Mouse (Mus musculus) kidney, adult 2 months (tissue): ENCODE data around the gene Nbas. TPM values are rescaled to one million over a fixed set of nuclear protein-coding genes. Genes with fewer than 3 reads are reported as not detected.
A peak's percentile ranks its signal among the peaks of the same experiment; 100 is the strongest.

Experiments
- DNase-seq: peaks from one replicate; pipeline ENCODE4 v3.0.0; 2021
- H3K27ac ChIP-seq: fragments of 200-500 bp; 2 replicates; pipeline ENCODE4 v1.5.1; 2012; ENCODE audit warnings: low read depth, low read length, control low read depth, inconsistent platforms; ENCODE audit not compliant: insufficient read depth
- H3K27me3 ChIP-seq: fragments of 200-500 bp; replicated peaks from 2 replicates; pipeline ENCODE4 v1.6.1; 2012; ENCODE audit warnings: mild to moderate bottlenecking, moderate library complexity, low read length, inconsistent platforms; ENCODE audit not compliant: control insufficient read depth, insufficient read depth
- H3K36me3 ChIP-seq: fragments of 200-500 bp; 2 replicates; pipeline ENCODE4 v1.6.1; 2012; ENCODE audit warnings: mild to moderate bottlenecking, moderate library complexity, low read length, inconsistent platforms; ENCODE audit not compliant: control insufficient read depth, insufficient read depth
- H3K4me1 ChIP-seq: fragments of 200-500 bp; 2 replicates; pipeline ENCODE4 v1.6.1; 2011; ENCODE audit warnings: low read length; ENCODE audit not compliant: control insufficient read depth, insufficient read depth
- H3K4me3 ChIP-seq: fragments of 200-500 bp; 2 replicates; pipeline ENCODE4 v1.5.1; 2011; ENCODE audit warnings: mild to moderate bottlenecking, low read depth, low read length, control low read depth; ENCODE audit not compliant: insufficient read depth
- CTCF ChIP-seq: fragments of 200-500 bp; conservative IDR thresholded peaks from 2 replicates; pipeline ENCODE4 v1.5.1; 2011; ENCODE audit warnings: low read depth, mild to moderate bottlenecking, control low read depth, low read length, moderate library complexity, mixed read lengths; ENCODE audit not compliant: insufficient read depth, insufficient read length
- POLR2A ChIP-seq: fragments of 200-500 bp; IDR thresholded peaks from one replicate; pipeline ENCODE4 v1.6.1; 2011; ENCODE audit warnings: low read depth, low read length, control low read depth
- WGBS: fragments of 180-500 bp; shearing (Covaris S2); methylation state at CpG from one replicate; pipeline ENCODE4 v1.1.7; 2018; 5-methylcytosine and 5-hydroxymethylcytosine counted together
- polyA plus RNA-seq: library from polyadenylated mRNA; depleted of rRNA; stranded (reverse); fragments of >200 nt; gene quantifications from 2 replicates; pipeline ENCODE4 v1.2.3, GENCODE M21; 2012; rRNA removed

Nbas gene
- polyA plus RNA-seq: 16.1 and 17.5 TPM in 2 replicates

DNA sequence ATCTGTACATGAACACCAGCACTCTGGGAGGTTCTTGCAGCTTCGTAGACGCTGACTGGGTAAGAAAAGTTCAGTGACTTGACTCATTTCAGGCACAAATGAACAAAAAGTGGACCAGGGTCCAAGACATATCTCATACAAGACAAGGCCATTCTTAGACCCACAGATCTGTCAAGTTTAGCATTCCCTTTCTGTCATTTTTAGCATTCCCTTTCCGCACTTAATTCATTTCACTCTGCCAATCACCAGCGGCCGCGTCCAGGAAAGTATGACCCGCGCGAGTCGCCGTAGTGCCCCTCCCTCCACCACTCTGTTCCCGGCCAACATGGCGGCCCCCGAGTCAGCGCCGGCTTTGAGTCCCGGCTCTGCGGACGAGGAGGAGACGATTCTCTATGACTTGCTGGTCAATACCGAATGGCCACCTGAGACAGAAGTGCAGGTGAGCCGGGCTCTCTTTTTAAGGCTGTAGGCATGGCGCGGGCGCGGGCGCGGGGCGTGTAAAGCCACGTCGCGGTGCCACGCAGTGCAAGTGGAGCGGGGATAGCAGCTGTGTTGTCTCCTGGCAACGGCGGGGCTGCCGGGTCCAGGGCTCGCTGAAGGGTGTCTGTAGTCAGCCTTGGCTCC is at the start of gene Nbas:
Gene Nbas (plus strand): TSS at position 308 of the 624 bp plus-strand sequence.
- 0 out of 2 replicates have a peak within 1 kb of the TSS, but pooled peaks have one; percentile 34 for H3K27ac ChIP-seq
- WGBS: 2% methylated on average over 38 of the region's 38 CpGs

DNA sequence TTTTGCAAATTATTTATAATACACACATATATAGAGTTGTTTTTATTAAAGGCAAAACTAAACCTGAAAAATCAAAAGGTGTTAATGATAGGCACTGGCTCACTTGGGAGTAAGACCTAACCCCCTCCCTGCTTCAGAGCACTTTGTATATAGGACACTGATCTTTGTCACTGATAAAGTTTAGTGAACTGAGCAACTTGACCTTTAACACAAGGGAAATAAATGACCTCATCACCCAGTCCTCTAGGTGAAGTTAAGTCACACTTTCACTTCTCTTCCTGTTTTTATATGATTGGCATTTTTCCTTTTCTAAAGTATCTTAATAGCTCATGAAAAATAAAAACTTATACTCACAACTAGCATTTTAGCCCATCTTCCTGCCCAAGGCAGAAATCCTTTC is 26.5 kb upstream of the Nbas start:
- no peak overlapping the region for H3K27ac ChIP-seq
- no peaks in the 10 kb centered on the region for H3K27me3 ChIP-seq
- H3K4me1 ChIP-seq: no peaks in the 10 kb centered on the region
- no peak for DNase-seq
- no peak overlapping the region for H3K4me3 ChIP-seq
- H3K36me3 ChIP-seq: peaks cover 8% of the 10 kb centered on the region; the same call in 1 of the 2 replicates
- no peak for TF ChIP-seq CTCF
- no peak for TF ChIP-seq POLR2A

More for the DNA sequence above, at the start of gene Nbas:
- H3K4me1 ChIP-seq: peaks cover 11% of the 10 kb centered on the region
- peak within 1 kb of the TSS; percentile 90 for H3K4me3 ChIP-seq
- H3K36me3 ChIP-seq: no peaks in the 10 kb centered on the region
- DNase-seq: peak; percentile 92
- H3K27me3 ChIP-seq: no peaks in the 10 kb centered on the region
- TF ChIP-seq POLR2A (peak; percentile 31), CTCF (no peak)

- Histone ChIP-seq H3K4me3 (peak within 1 kb of the TSS; percentile 90), H3K4me1 (peaks cover 3% of the 10 kb centered on the region; the same call in 1 of the 2 replicates), H3K36me3 (no peaks in the 10 kb centered on the region), H3K27ac (peak within 1 kb of the TSS; percentile 61), H3K27me3 (no peaks in the 10 kb centered on the region)
- TF ChIP-seq POLR2A (no peak), CTCF (no peak)
- peak; percentile 86 for DNase-seq
- WGBS: 2% methylated on average over 59 of the region's 59 CpGs
Observed at GRCm38 (mm10) chr12:13248691-13249572, 20.0 kb upstream of the Nbas start, which contains the start of gene Ddx1. Ddx1 (minus strand) TSS chr12:13249213.

DNA sequence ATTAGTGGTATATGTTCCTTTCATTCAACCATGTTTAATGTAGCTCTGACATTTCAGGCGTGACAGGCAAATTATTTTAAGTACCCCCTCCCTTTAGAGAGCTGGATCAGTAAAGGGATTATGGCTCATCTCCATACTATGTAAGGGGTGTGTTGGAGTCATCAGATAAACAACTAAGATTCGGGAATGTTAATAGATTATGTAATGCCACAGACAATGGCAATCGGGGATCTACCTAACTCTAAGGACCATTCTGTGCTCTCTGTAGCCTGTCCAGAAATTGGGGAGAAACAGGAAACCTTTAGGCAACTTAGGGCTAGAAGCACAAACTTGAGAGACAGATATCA is 19.4 kb upstream of the Nbas start:
- no peak for TF ChIP-seq POLR2A
- TF ChIP-seq CTCF: no peak
- no peak overlapping the region for H3K4me3 ChIP-seq
- DNase-seq: no peak
- no peaks in the 10 kb centered on the region for H3K27me3 ChIP-seq
- no peaks in the 10 kb centered on the region for H3K36me3 ChIP-seq
- WGBS: 88% methylated on average over 3 of the region's 3 CpGs
- H3K4me1 ChIP-seq: peaks cover 3% of the 10 kb centered on the region; the same call in 1 of the 2 replicates
- peak overlapping the region; percentile 61 for H3K27ac ChIP-seq

GRCm38 (mm10) chr12:13255068-13255467 is 13.9 kb upstream of the Nbas start:
- DNase-seq: no peak
- H3K4me3 ChIP-seq: no peak overlapping the region
- WGBS: 37% methylated on average over 3 of the region's 3 CpGs
- no peak for TF ChIP-seq POLR2A
- TF ChIP-seq CTCF: no peak
- no peaks in the 10 kb centered on the region for H3K4me1 ChIP-seq
- H3K36me3 ChIP-seq: no peaks in the 10 kb centered on the region
- no peak overlapping the region for H3K27ac ChIP-seq
- H3K27me3 ChIP-seq: no peaks in the 10 kb centered on the region

GRCm38 (mm10) chr12:13255701-13256100 is 13.2 kb upstream of the Nbas start:
- Histone ChIP-seq H3K36me3 (no peaks in the 10 kb centered on the region), H3K27ac (no peak overlapping the region), H3K4me1 (no peaks in the 10 kb centered on the region), H3K27me3 (no peaks in the 10 kb centered on the region), H3K4me3 (no peak overlapping the region)
- TF ChIP-seq POLR2A (no peak), CTCF (no peak)
- no peak for DNase-seq
- 34% methylated on average over 2 of the region's 2 CpGs for WGBS

DNA sequence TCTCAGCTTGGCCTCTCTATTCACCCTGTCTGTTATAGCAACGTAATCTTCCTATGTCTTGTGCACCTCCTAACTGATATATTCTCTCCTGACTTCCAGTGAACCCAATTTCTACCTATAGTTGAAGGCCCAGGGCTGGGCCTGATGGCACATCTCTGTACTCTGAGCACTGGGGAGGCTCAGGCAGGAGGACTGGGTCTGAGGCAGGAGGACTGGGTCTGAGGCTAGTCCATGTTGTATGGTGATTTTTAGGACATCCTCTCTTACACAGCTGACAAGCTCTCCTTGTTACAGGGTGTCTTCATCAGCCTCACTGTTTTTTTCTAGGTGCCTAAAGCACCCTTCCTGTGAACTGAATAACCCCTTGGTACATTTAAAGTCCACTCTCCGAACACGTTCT is 521 bp upstream of the Nbas start:
- H3K4me3 ChIP-seq: peak overlapping the region; percentile 90

More for the DNA sequence above, 521 bp upstream of the Nbas start:
- H3K4me1 ChIP-seq: peaks cover 11% of the 10 kb centered on the region
- no peak overlapping the region for H3K27ac ChIP-seq
- H3K27me3 ChIP-seq: no peaks in the 10 kb centered on the region
- DNase-seq: no peak
- TF ChIP-seq POLR2A (no peak), CTCF (no peak)
- 34% methylated on average over 3 of the region's 3 CpGs for WGBS
- no peaks in the 10 kb centered on the region for H3K36me3 ChIP-seq
